In genomic region chr13:84060906-84061305, GRCm38 (mm10) we compare ENCODE assay signal across 15 mouse cellular contexts.
DNase-seq lines count a peak whose midpoint lies in the region; ATAC-seq and TF ChIP-seq lines count a peak whose summit lies in the region.
"Had no signal": no experiment of that assay in that cellular context is flagged by ENCODE, and none has a peak within 500 bp of the region (broad histone marks: within the 10 kb centered on the region; RNA-seq: fewer than 3 reads in every experiment).

No protein-coding gene starts in this region.

- TF ChIP-seq CTCF in brain, embryonic 14.5 days (IDR thresholded peaks at IDR 0.05; ENCODE audit: borderline replicate concordance, extremely low read depth, insufficient read depth, insufficient read length): no peak
- no peak for TF ChIP-seq CTCF in intestine, postnatal 0 days (IDR thresholded peaks at IDR 0.05; ENCODE audit: low read depth)

- no peak for TF ChIP-seq POLR2A in brain, embryonic 14.5 days (IDR thresholded peaks at IDR 0.05; ENCODE audit: borderline replicate concordance, extremely low read depth, insufficient read depth, insufficient read length, poor library complexity, severe bottlenecking)

- WGBS in forebrain, embryonic 14.5 days: 13% methylated on average over 3 of the region's 3 CpGs
- WGBS in hindbrain, embryonic 16.5 days: 31% methylated on average over 3 of the region's 3 CpGs
- 35% methylated on average over 3 of the region's 3 CpGs for WGBS in neural tube, embryonic 12.5 days
- 69% methylated on average over 3 of the region's 3 CpGs for WGBS in intestine, postnatal 0 days

- H3K9ac ChIP-seq in forebrain, embryonic 14.5 days (ENCODE audit: low read length): peak overlapping the region; percentile 63
- H3K9ac ChIP-seq in hindbrain, embryonic 16.5 days (ENCODE audit: low read depth, low read length): peak overlapping the region; percentile 56; the same call in 1 of the 2 replicates
- no peak overlapping the region for H3K9ac ChIP-seq in neural tube, embryonic 12.5 days
- H3K9ac ChIP-seq in intestine, postnatal 0 days (ENCODE audit: low read depth, low read length): no peak overlapping the region
- H3K9ac ChIP-seq: embryonic facial prominence, embryonic 13.5 days; heart, embryonic 12.5 days; stomach, embryonic 15.5 days had no signal

- H3K4me1 ChIP-seq in forebrain, embryonic 14.5 days (ENCODE audit: control insufficient read depth, insufficient read depth, low read length): peaks cover 49% of the 10 kb centered on the region
- H3K4me1 ChIP-seq in hindbrain, embryonic 16.5 days (ENCODE audit: control insufficient read depth, insufficient read depth, low read depth, low read length): peaks cover 20% of the 10 kb centered on the region
- peaks cover 20% of the 10 kb centered on the region for H3K4me1 ChIP-seq in neural tube, embryonic 12.5 days
- H3K4me1 ChIP-seq in intestine, postnatal 0 days (replicated peaks; ENCODE audit: control insufficient read depth, insufficient read depth, low read length): no peaks in the 10 kb centered on the region
- H3K4me1 ChIP-seq: heart, embryonic 12.5 days; stomach, embryonic 15.5 days had no signal

- DNase-seq in brain, embryonic 14.5 days (ENCODE audit: low read depth): peak; percentile 59
- peak; percentile 52 for DNase-seq in forebrain, embryonic 14.5 days (ENCODE audit: low spot score)
- DNase-seq in natural killer cell, adult 2 months (ENCODE audit: low spot score in 2 of 2): no peak
- DNase-seq in layer of hippocampus, postnatal 14 days (ENCODE audit: low spot score in 2 of 2): no peak
- DNase-seq: adrenal gland, postnatal 14 days; B cell, adult 2 months; gastrocnemius, postnatal 25 days; thymus, postnatal 36 days had no signal

- no peaks in the 10 kb centered on the region for H3K9me3 ChIP-seq in forebrain, embryonic 14.5 days (replicated peaks; ENCODE audit: control insufficient read depth, low read length)
- no peaks in the 10 kb centered on the region for H3K9me3 ChIP-seq in hindbrain, embryonic 16.5 days (ENCODE audit: control insufficient read depth, low read length)
- no peaks in the 10 kb centered on the region for H3K9me3 ChIP-seq in neural tube, embryonic 12.5 days
- no peaks in the 10 kb centered on the region for H3K9me3 ChIP-seq in intestine, postnatal 0 days (ENCODE audit: control insufficient read depth)
- H3K9me3 ChIP-seq: embryonic facial prominence, embryonic 13.5 days; heart, embryonic 12.5 days; stomach, embryonic 15.5 days had no signal

- peak overlapping the region; percentile 57 for H3K4me2 ChIP-seq in forebrain, embryonic 14.5 days (ENCODE audit: low read length)
- peak overlapping the region; percentile 48 for H3K4me2 ChIP-seq in hindbrain, embryonic 16.5 days (ENCODE audit: low read length)
- peak overlapping the region; percentile 54 for H3K4me2 ChIP-seq in neural tube, embryonic 12.5 days (replicated peaks)
- H3K4me2 ChIP-seq in intestine, postnatal 0 days (replicated peaks; ENCODE audit: low read depth): no peak overlapping the region
- H3K4me2 ChIP-seq: embryonic facial prominence, embryonic 13.5 days; heart, embryonic 12.5 days; liver, embryonic 11.5 days; stomach, embryonic 15.5 days had no signal

- no peaks in the 10 kb centered on the region for H3K27me3 ChIP-seq in forebrain, embryonic 14.5 days (replicated peaks; ENCODE audit: control insufficient read depth, insufficient read depth, low read length)
- no peaks in the 10 kb centered on the region for H3K27me3 ChIP-seq in hindbrain, embryonic 16.5 days (replicated peaks; ENCODE audit: control insufficient read depth, insufficient read depth, low read length)
- no peaks in the 10 kb centered on the region for H3K27me3 ChIP-seq in neural tube, embryonic 12.5 days (replicated peaks)
- 0 out of 2 replicates have a peak, but pooled peaks cover 7% of the 10 kb centered on the region for H3K27me3 ChIP-seq in intestine, postnatal 0 days (replicated peaks; ENCODE audit: control insufficient read depth, insufficient read depth, low read length)
- H3K27me3 ChIP-seq: embryonic facial prominence, embryonic 13.5 days; heart, embryonic 12.5 days; stomach, embryonic 15.5 days had no signal

- H3K36me3 ChIP-seq in forebrain, embryonic 14.5 days (ENCODE audit: control insufficient read depth, insufficient read depth, low read length): no peaks in the 10 kb centered on the region
- H3K36me3 ChIP-seq in hindbrain, embryonic 16.5 days (ENCODE audit: control insufficient read depth, insufficient read depth, low read length): no peaks in the 10 kb centered on the region
- no peaks in the 10 kb centered on the region for H3K36me3 ChIP-seq in neural tube, embryonic 12.5 days
- H3K36me3 ChIP-seq in intestine, postnatal 0 days (ENCODE audit: control insufficient read depth, insufficient read depth): no peaks in the 10 kb centered on the region
- H3K36me3 ChIP-seq: embryonic facial prominence, embryonic 13.5 days; heart, embryonic 12.5 days; stomach, embryonic 15.5 days had no signal

- no peak overlapping the region for H3K4me3 ChIP-seq in forebrain, embryonic 14.5 days (ENCODE audit: low read depth, low read length)
- H3K4me3 ChIP-seq in hindbrain, embryonic 16.5 days (ENCODE audit: low read length): no peak overlapping the region
- no peak overlapping the region for H3K4me3 ChIP-seq in neural tube, embryonic 12.5 days
- no peak overlapping the region for H3K4me3 ChIP-seq in intestine, postnatal 0 days (ENCODE audit: low read depth, low read length)
- H3K4me3 ChIP-seq: embryonic facial prominence, embryonic 13.5 days; heart, embryonic 12.5 days; stomach, embryonic 15.5 days had no signal

- no peak for ATAC-seq in forebrain, embryonic 14.5 days
- ATAC-seq in hindbrain, embryonic 16.5 days: no peak
- ATAC-seq in neural tube, embryonic 12.5 days (ENCODE audit: low FRiP score, low read depth): no peak
- no peak for ATAC-seq in intestine, postnatal 0 days

- peak overlapping the region; percentile 98 for H3K27ac ChIP-seq in forebrain, embryonic 14.5 days (ENCODE audit: low read depth, low read length)
- peak overlapping the region; percentile 85 for H3K27ac ChIP-seq in hindbrain, embryonic 16.5 days (ENCODE audit: low read depth, low read length)
- H3K27ac ChIP-seq in neural tube, embryonic 12.5 days: peak overlapping the region; percentile 89
- H3K27ac ChIP-seq in intestine, postnatal 0 days (ENCODE audit: low read depth, low read length): no peak overlapping the region
- H3K27ac ChIP-seq: embryonic facial prominence, embryonic 13.5 days; stomach, embryonic 15.5 days had no signal

Comparison
In these comparisons a context has a peak if more than half of its experiments do, and no peak if none do; other contexts are left out.
1. DNase-seq: peak in brain, embryonic 14.5 days (single experiment) and forebrain, embryonic 14.5 days (single experiment); none in natural killer cell, adult 2 months (0 of 2) and layer of hippocampus, postnatal 14 days (0 of 2).
2. H3K9ac ChIP-seq: peak in forebrain, embryonic 14.5 days (single experiment) and hindbrain, embryonic 16.5 days (single experiment); none in neural tube, embryonic 12.5 days (single experiment) and intestine, postnatal 0 days (single experiment).